Mouse (Mus musculus) forebrain, embryonic 16.5 days (tissue): ENCODE data around the gene Slc25a21. TPM values are rescaled to one million over a fixed set of nuclear protein-coding genes. Genes with fewer than 3 reads are reported as not detected.
A peak's percentile ranks its signal among the peaks of the same experiment; 100 is the strongest.

ENCODE experiments used
- ATAC-seq: fragments of 200-750 bp; cut with Nextera tagmentation; 2 replicates; pipeline ENCODE4 v1.8.0; 2017; ENCODE audit warnings: mild to moderate bottlenecking, moderate library complexity
- H3K27ac ChIP-seq: fragments of 300-500 bp; sonication (generic); 2 replicates; pipeline ENCODE4 v1.5.1; 2014; ENCODE audit warnings: low read length, control low read depth
- H3K27me3 ChIP-seq: fragments of 300-500 bp; sonication (generic); replicated peaks from 2 replicates; pipeline ENCODE4 v1.6.1; 2014; ENCODE audit warnings: low read length; ENCODE audit not compliant: control insufficient read depth, insufficient read depth
- H3K36me3 ChIP-seq: fragments of 300-500 bp; sonication (generic); 2 replicates; pipeline ENCODE4 v1.6.1; 2014; ENCODE audit not compliant: control insufficient read depth, insufficient read depth
- H3K4me1 ChIP-seq: fragments of 300-500 bp; sonication (generic); replicated peaks from 2 replicates; pipeline ENCODE4 v1.6.1; 2014; ENCODE audit warnings: low read length; ENCODE audit not compliant: control insufficient read depth, insufficient read depth
- H3K4me2 ChIP-seq: fragments of 300-500 bp; sonication (generic); 2 replicates; pipeline ENCODE4 v1.6.1; 2014; ENCODE audit warnings: mild to moderate bottlenecking, low read length, control low read depth
- H3K4me3 ChIP-seq: fragments of 300-500 bp; sonication (generic); replicated peaks from 2 replicates; pipeline ENCODE4 v1.5.1; 2014; ENCODE audit warnings: mild to moderate bottlenecking, low read length, control low read depth
- H3K9ac ChIP-seq: fragments of 300-500 bp; sonication (generic); replicated peaks from 2 replicates; pipeline ENCODE4 v1.6.1; 2014; ENCODE audit warnings: low read depth, low read length, control low read depth
- H3K9me3 ChIP-seq: fragments of 300-500 bp; sonication (generic); 2 replicates; pipeline ENCODE4 v1.6.1; 2016; ENCODE audit warnings: low read length; ENCODE audit not compliant: control insufficient read depth
- WGBS: fragments of 180-500 bp; shearing (Covaris S2); extraction: QIAGEN DNeasy Blood & Tissue Kit; methylation state at CpG from one replicate; pipeline ENCODE4 v1.1.7; 2014; 5-methylcytosine and 5-hydroxymethylcytosine counted together
- polyA plus RNA-seq: library from polyadenylated mRNA; unstranded; fragments of >200 nt; fragmentation: Nextera tagmentation; extraction: Ambion mirVana; gene quantifications from 2 replicates; pipeline ENCODE4 v1.2.1, GENCODE M21; 2015

Slc25a21 gene
- polyA plus RNA-seq, 1 experiment from 2014 or later: not detected

GRCm38 (mm10) chr12:57158266-57158665, 39.0 kb downstream of the Slc25a21 start:
- ATAC-seq: no peak
- 64% methylated on average over 3 of the region's 3 CpGs for WGBS

GRCm38 (mm10) chr12:57138937-57139336, 58.3 kb downstream of the Slc25a21 start:
- Histone ChIP-seq H3K27me3 (no peaks in the 10 kb centered on the region), H3K9me3 (no peaks in the 10 kb centered on the region), H3K4me1 (peaks cover 6% of the 10 kb centered on the region), H3K4me2 (no peak overlapping the region; the same call in 1 of the 2 replicates), H3K4me3 (no peak overlapping the region), H3K27ac (no peak overlapping the region), H3K9ac (no peak overlapping the region), H3K36me3 (no peaks in the 10 kb centered on the region)
- 68% methylated on average over 1 of the region's 1 CpGs for WGBS
- peak; percentile 85 for ATAC-seq

More at GRCm38 (mm10) chr12:57158266-57158665, 39.0 kb downstream of the Slc25a21 start:
- Histone ChIP-seq H3K4me1 (no peaks in the 10 kb centered on the region), H3K27me3 (no peaks in the 10 kb centered on the region), H3K4me2 (no peak overlapping the region), H3K4me3 (no peak overlapping the region), H3K9me3 (0 out of 2 replicates have a peak, but pooled peaks cover 2% of the 10 kb centered on the region), H3K9ac (no peak overlapping the region), H3K27ac (no peak overlapping the region), H3K36me3 (no peaks in the 10 kb centered on the region)

- Histone ChIP-seq H3K4me1 (peaks cover 6% of the 10 kb centered on the region), H3K4me2 (no peak overlapping the region)
- no peak for ATAC-seq
These were observed 59.5 kb downstream of the Slc25a21 start for GRCm38 (mm10) chr12:57137809-57138208.

GRCm38 (mm10) chr12:57118602-57119001, 78.7 kb downstream of the Slc25a21 start:
- no peaks in the 10 kb centered on the region for H3K36me3 ChIP-seq
- ATAC-seq: no peak
- H3K27me3 ChIP-seq: no peaks in the 10 kb centered on the region
- H3K27ac ChIP-seq: no peak overlapping the region
- no peak overlapping the region for H3K9ac ChIP-seq
- no peak overlapping the region for H3K4me2 ChIP-seq
- no peak overlapping the region for H3K4me3 ChIP-seq
- no peaks in the 10 kb centered on the region for H3K9me3 ChIP-seq
- WGBS: 19% methylated on average over 8 of the region's 8 CpGs
- no peaks in the 10 kb centered on the region for H3K4me1 ChIP-seq

More at GRCm38 (mm10) chr12:57137809-57138208, 59.5 kb downstream of the Slc25a21 start:
- Histone ChIP-seq H3K27me3 (no peaks in the 10 kb centered on the region), H3K27ac (no peak overlapping the region), H3K9ac (no peak overlapping the region), H3K36me3 (no peaks in the 10 kb centered on the region), H3K9me3 (no peaks in the 10 kb centered on the region), H3K4me3 (no peak overlapping the region)
- 91% methylated on average over 2 of the region's 2 CpGs for whole genome bisulfite sequencing

GRCm38 (mm10) chr12:57115516-57115915, 81.8 kb downstream of the Slc25a21 start:
- no peaks in the 10 kb centered on the region for H3K36me3 ChIP-seq
- ATAC-seq: no peak
- no peak overlapping the region for H3K4me2 ChIP-seq
- no peak overlapping the region for H3K4me3 ChIP-seq
- H3K4me1 ChIP-seq: no peaks in the 10 kb centered on the region
- no peak overlapping the region for H3K27ac ChIP-seq
- 90% methylated on average over 10 of the region's 10 CpGs for WGBS
- no peaks in the 10 kb centered on the region for H3K27me3 ChIP-seq
- no peak overlapping the region for H3K9ac ChIP-seq
- no peaks in the 10 kb centered on the region for H3K9me3 ChIP-seq

- no peaks in the 10 kb centered on the region for H3K9me3 ChIP-seq
- H3K4me2 ChIP-seq: no peak overlapping the region
- H3K27me3 ChIP-seq: no peaks in the 10 kb centered on the region
- no peaks in the 10 kb centered on the region for H3K4me1 ChIP-seq
- H3K36me3 ChIP-seq: no peaks in the 10 kb centered on the region
- H3K9ac ChIP-seq: no peak overlapping the region
- ATAC-seq: no peak
- H3K4me3 ChIP-seq: no peak overlapping the region
- no peak overlapping the region for H3K27ac ChIP-seq
- 83% methylated on average over 4 of the region's 4 CpGs for WGBS
These were observed 87.9 kb downstream of the Slc25a21 start for GRCm38 (mm10) chr12:57109363-57109762.

- H3K4me1 ChIP-seq: no peaks in the 10 kb centered on the region
- no peaks in the 10 kb centered on the region for H3K27me3 ChIP-seq
- H3K9ac ChIP-seq: no peak overlapping the region
- no peak for ATAC-seq
- H3K4me2 ChIP-seq: no peak overlapping the region
- H3K36me3 ChIP-seq: no peaks in the 10 kb centered on the region
- WGBS: 96% methylated on average over 1 of the region's 1 CpGs
- H3K27ac ChIP-seq: no peak overlapping the region
- H3K9me3 ChIP-seq: no peaks in the 10 kb centered on the region
- H3K4me3 ChIP-seq: no peak overlapping the region
These were observed 95.0 kb downstream of the Slc25a21 start for GRCm38 (mm10) chr12:57102322-57102721.

- H3K4me3 ChIP-seq: no peak overlapping the region
- 73% methylated on average over 4 of the region's 4 CpGs for WGBS
- H3K36me3 ChIP-seq: no peaks in the 10 kb centered on the region
- no peak for ATAC-seq
- H3K27ac ChIP-seq: no peak overlapping the region
- no peaks in the 10 kb centered on the region for H3K9me3 ChIP-seq
- H3K4me2 ChIP-seq: no peak overlapping the region
- no peaks in the 10 kb centered on the region for H3K4me1 ChIP-seq
- H3K27me3 ChIP-seq: no peaks in the 10 kb centered on the region
- H3K9ac ChIP-seq: no peak overlapping the region
These were observed 96.7 kb downstream of the Slc25a21 start for GRCm38 (mm10) chr12:57100549-57100948.

- no peak overlapping the region for H3K4me3 ChIP-seq
- H3K27ac ChIP-seq: no peak overlapping the region
- H3K9ac ChIP-seq: no peak overlapping the region
- no peaks in the 10 kb centered on the region for H3K4me1 ChIP-seq
- ATAC-seq: no peak
- no peaks in the 10 kb centered on the region for H3K9me3 ChIP-seq
- H3K4me2 ChIP-seq: no peak overlapping the region
- H3K36me3 ChIP-seq: no peaks in the 10 kb centered on the region
- H3K27me3 ChIP-seq: no peaks in the 10 kb centered on the region
- 72% methylated on average over 3 of the region's 3 CpGs for WGBS
These were observed 98.2 kb downstream of the Slc25a21 start for GRCm38 (mm10) chr12:57099066-57099465.

- no peaks in the 10 kb centered on the region for H3K9me3 ChIP-seq
- no peaks in the 10 kb centered on the region for H3K4me1 ChIP-seq
- H3K27ac ChIP-seq: no peak overlapping the region
- WGBS: 95% methylated on average over 5 of the region's 5 CpGs
- ATAC-seq: no peak
- no peak overlapping the region for H3K4me2 ChIP-seq
- H3K36me3 ChIP-seq: no peaks in the 10 kb centered on the region
- no peaks in the 10 kb centered on the region for H3K27me3 ChIP-seq
- H3K4me3 ChIP-seq: no peak overlapping the region
- no peak overlapping the region for H3K9ac ChIP-seq
These were observed 98.9 kb downstream of the Slc25a21 start for GRCm38 (mm10) chr12:57098371-57098770.
